Mouse (Mus musculus) embryonic stem cell, embryonic (primary cell): ENCODE results near the gene Mfn2.
"Not testable (repeated sequence)": the region's sequence is repeated elsewhere in the genome, so short reads cannot be mapped to it uniquely, and the experiment has no call there.

Experiments used
- CTCF ChIA-PET, 4 experiments: fragments of 300-600 bp in 2 of 4; fragments of 350-600 bp in 2 of 4; sonication (Branson Sonifier 250); formaldehyde crosslinking; loops; one replicate each; lab custom pipeline; 2022; ENCODE audit warnings: inconsistent platforms in 2 of 4; lab: Charles Lee
- POLR2A ChIA-PET, 4 experiments: fragments of 300-600 bp in 2 of 4; fragments of 350-600 bp in 2 of 4; sonication (Branson Sonifier 250); formaldehyde crosslinking; loops; one replicate each; lab custom pipeline; 2022; ENCODE audit warnings: antibody characterized with exemption in 4 of 4, inconsistent platforms in 1 of 4; lab: Charles Lee

The Mfn2 gene

GRCm38 (mm10) chr4:147865651-147866050, 38.9 kb downstream of the Mfn2 start:
- POLR2A ChIA-PET, result no interaction called here

GRCm38 (mm10) chr4:147862051-147862450, 42.5 kb downstream of the Mfn2 start:
- CTCF ChIA-PET, result no interaction called here
- POLR2A ChIA-PET, result interaction anchor here in 2 of 4 experiments (0.7 to 2.5 kb wide), 6 partner anchors 8 to 29 kb away, joined by 3 to 11 read pairs (median 4); partner anchors contain the start of gene Zfp933 (in 2 of the 2)

More at GRCm38 (mm10) chr4:147865651-147866050, 38.9 kb downstream of the Mfn2 start:
- CTCF ChIA-PET, result no interaction called here

GRCm38 (mm10) chr4:147850776-147851175, 53.7 kb downstream of the Mfn2 start:
- ChIA-PET POLR2A (interaction anchor here in 1 of 4 experiments (0.6 to 1.6 kb wide), 4 partner anchors 8 to 59 kb away, joined by 3 to 7 read pairs (median 3); partner anchors contain the start of genes Fv1 and Miip), CTCF (no interaction called here)

GRCm38 (mm10) chr4:147848584-147848991, 55.9 kb downstream of the Mfn2 start:
- ChIA-PET POLR2A (interaction anchor here in 3 of 4 experiments (0.7 to 2.3 kb wide), 15 partner anchors 10 to 709 kb away, joined by 3 to 6 read pairs (median 3); partner anchors contain the start of genes Fv1 (in 1 of the 3), Mfn2 (in 1 of the 3) and Miip (in 1 of the 3)), CTCF (interaction anchor here in 1 of 4 experiments (0.6 kb wide), 1 partner anchor 31 kb away, joined by 3 read pairs; no protein-coding TSS in a partner anchor)

- ChIA-PET CTCF (interaction anchor here in 2 of 4 experiments (0.6 kb wide), 2 partner anchors 31 to 1661 kb away, joined by 3 to 4 read pairs; no protein-coding TSS in a partner anchor), POLR2A (interaction anchor here in 3 of 4 experiments (0.7 to 2.3 kb wide), 16 partner anchors 11 to 710 kb away, joined by 3 to 6 read pairs (median 3); partner anchors contain the start of genes Fv1 (in 1 of the 3), Mfn2 (in 1 of the 3) and Miip (in 1 of the 3))
Measured at GRCm38 (mm10) chr4:147847614-147848583, 56.6 kb downstream of the Mfn2 start, which contains the start of gene Zfp933. Zfp933 (minus strand) TSS chr4:147848366.

GRCm38 (mm10) chr4:147842871-147843270, 61.6 kb downstream of the Mfn2 start:
- CTCF ChIA-PET, result interaction anchor here in 1 of 4 experiments (0.6 kb wide), 1 partner anchor 715 kb away, joined by 3 read pairs; no protein-coding TSS in a partner anchor
- POLR2A ChIA-PET, result no interaction called here

- CTCF ChIA-PET, POLR2A ChIA-PET: not testable (repeated sequence)
Measured at GRCm38 (mm10) chr4:147839282-147839681, 65.2 kb downstream of the Mfn2 start.

- ChIA-PET POLR2A (interaction anchor here in 1 of 4 experiments (1.7 to 1.9 kb wide), 2 partner anchors 15 to 17 kb away, joined by 6 to 10 read pairs; partner anchors contain the start of gene Zfp984), CTCF (no interaction called here)
Measured at GRCm38 (mm10) chr4:147824389-147824788, 80.1 kb downstream of the Mfn2 start.
